Mouse (Mus musculus) stomach, postnatal 0 days (tissue): Measurements from ENCODE around the gene Rngtt. TPM values are rescaled to one million over a fixed set of nuclear protein-coding genes. Genes with fewer than 3 reads are reported as not detected.
A peak's percentile ranks its signal among the peaks of the same experiment; 100 is the strongest.
"Not testable (repeated sequence)": the region's sequence is repeated elsewhere in the genome, so short reads cannot be mapped to it uniquely, and the experiment has no call there.

Experiments used
- ATAC-seq: fragments of 200-750 bp; cut with Nextera tagmentation; 2 replicates; pipeline ENCODE4 v1.8.0; 2017; ENCODE audit not compliant: low FRiP score, low TSS enrichment
- DNase-seq: peaks from one replicate; pipeline ENCODE4 v3.0.0-alpha.2; 2016; ENCODE audit warnings: low spot score
- H3K27ac ChIP-seq: fragments of 300-500 bp; sonication (generic); replicated peaks from 2 replicates; pipeline ENCODE4 v1.5.1; 2014; ENCODE audit warnings: mild to moderate bottlenecking, control low read depth
- H3K27me3 ChIP-seq: fragments of 300-500 bp; sonication (generic); 2 replicates; pipeline ENCODE4 v1.6.1; 2014; ENCODE audit warnings: low read length; ENCODE audit not compliant: control insufficient read depth, insufficient read depth
- H3K36me3 ChIP-seq: fragments of 300-500 bp; sonication (generic); 2 replicates; pipeline ENCODE4 v1.6.1; 2014; ENCODE audit warnings: low read length, mixed read lengths; ENCODE audit not compliant: control insufficient read depth, insufficient read depth
- H3K4me1 ChIP-seq: fragments of 300-500 bp; sonication (generic); replicated peaks from 2 replicates; pipeline ENCODE4 v1.6.1; 2014; ENCODE audit warnings: antibody characterized with exemption; ENCODE audit not compliant: control insufficient read depth, insufficient read depth
- H3K4me2 ChIP-seq: fragments of 300-500 bp; sonication (generic); replicated peaks from 2 replicates; pipeline ENCODE4 v1.6.1; 2014; ENCODE audit warnings: low read depth, mild to moderate bottlenecking, control low read depth, moderate library complexity
- H3K4me3 ChIP-seq: fragments of 300-500 bp; sonication (generic); 2 replicates; pipeline ENCODE4 v1.5.1; 2014; ENCODE audit warnings: low read depth, low read length, control low read depth
- H3K9ac ChIP-seq: fragments of 300-500 bp; sonication (generic); 2 replicates; pipeline ENCODE4 v1.6.1; 2014; ENCODE audit warnings: mild to moderate bottlenecking, low read length, control low read depth, mixed read lengths
- H3K9me3 ChIP-seq: fragments of 300-500 bp; sonication (generic); 2 replicates; pipeline ENCODE4 v1.6.1; 2016; ENCODE audit warnings: low read length; ENCODE audit not compliant: control insufficient read depth
- CTCF ChIP-seq: IDR thresholded peaks from 2 replicates; pipeline ENCODE4 v1.5.1; 2016; ENCODE audit warnings: antibody characterized with exemption, low read depth, mild to moderate bottlenecking, moderate library complexity
- EP300 ChIP-seq: optimal IDR thresholded peaks from 2 replicates; pipeline ENCODE3; 2016; ENCODE audit warnings: antibody characterized with exemption
- WGBS: fragments of 180-500 bp; shearing (Covaris S2); extraction: QIAGEN DNeasy Blood & Tissue Kit; methylation state at CpG from one replicate; pipeline ENCODE4 v1.1.7; 2014; 5-methylcytosine and 5-hydroxymethylcytosine counted together
- polyA plus RNA-seq: library from polyadenylated mRNA; unstranded; fragments of >200 nt; fragmentation: Nextera tagmentation; extraction: Ambion mirVana; gene quantifications from 2 replicates; pipeline ENCODE4 v1.2.1, GENCODE M21; 2015

The Rngtt gene
- polyA plus RNA-seq, 1 experiment from 2014 or later, result 9.6 TPM

- WGBS, result 76% methylated on average over 12 of the region's 12 CpGs
- peak overlapping the region; percentile 29 for H3K4me3 ChIP-seq
- no peak for ATAC-seq
These were observed 20.9 kb upstream of the Rngtt start for GRCm38 (mm10) chr4:33289106-33289650.

GRCm38 (mm10) chr4:33290002-33290401, 20.1 kb upstream of the Rngtt start, which contains the start of gene Pnrc1:
TSS of gene Pnrc1 (minus strand) at chr4:33290163.
- no peaks in the 10 kb centered on the region for H3K27me3 ChIP-seq
- peak within 1 kb of the TSS; percentile 44 for H3K4me2 ChIP-seq
- WGBS, result 21% methylated on average over 3 of the region's 3 CpGs
- ATAC-seq (peak; percentile 94), DNase-seq (peak; percentile 60)
- TF ChIP-seq EP300 (no peak), CTCF (no peak)
- H3K4me3 ChIP-seq, result peak within 1 kb of the TSS; percentile 29
- peak within 1 kb of the TSS; percentile 38; the same call in 1 of the 2 replicates for H3K9ac ChIP-seq
- H3K36me3 ChIP-seq, result no peaks in the 10 kb centered on the region
- H3K27ac ChIP-seq, result no peak within 1 kb of the TSS
- H3K9me3 ChIP-seq, result no peaks in the 10 kb centered on the region
- no peaks in the 10 kb centered on the region for H3K4me1 ChIP-seq

More at GRCm38 (mm10) chr4:33289106-33289650, 20.9 kb upstream of the Rngtt start:
- H3K9ac ChIP-seq, result peak overlapping the region; percentile 38; the same call in 1 of the 2 replicates
- no peaks in the 10 kb centered on the region for H3K27me3 ChIP-seq
- peak overlapping the region; percentile 44 for H3K4me2 ChIP-seq
- TF ChIP-seq CTCF, result no peak
- no peak for TF ChIP-seq EP300
- H3K27ac ChIP-seq, result no peak overlapping the region
- no peaks in the 10 kb centered on the region for H3K36me3 ChIP-seq
- DNase-seq, result no peak
- H3K9me3 ChIP-seq, result no peaks in the 10 kb centered on the region
- no peaks in the 10 kb centered on the region for H3K4me1 ChIP-seq

GRCm38 (mm10) chr4:33290878-33291277, 19.2 kb upstream of the Rngtt start:
- WGBS, result 34% methylated on average over 4 of the region's 4 CpGs
- H3K27ac ChIP-seq, result no peak overlapping the region
- H3K4me1 ChIP-seq, result no peaks in the 10 kb centered on the region
- ATAC-seq (no peak), DNase-seq (no peak)
- no peaks in the 10 kb centered on the region for H3K27me3 ChIP-seq
- H3K9me3 ChIP-seq, result no peaks in the 10 kb centered on the region
- TF ChIP-seq CTCF, result peak; percentile 53
- TF ChIP-seq EP300, result no peak
- H3K4me3 ChIP-seq, result no peak overlapping the region
- no peak overlapping the region for H3K9ac ChIP-seq
- H3K36me3 ChIP-seq, result no peaks in the 10 kb centered on the region
- H3K4me2 ChIP-seq, result no peak overlapping the region

GRCm38 (mm10) chr4:33292409-33293370, 17.4 kb upstream of the Rngtt start:
- H3K27ac ChIP-seq, result no peak overlapping the region
- H3K36me3 ChIP-seq, result no peaks in the 10 kb centered on the region
- no peak overlapping the region for H3K4me2 ChIP-seq
- H3K9ac ChIP-seq, result no peak overlapping the region
- H3K9me3 ChIP-seq, result no peaks in the 10 kb centered on the region
- no peak; the same call in 1 of the 2 replicates for ATAC-seq
- H3K4me1 ChIP-seq, result no peaks in the 10 kb centered on the region
- DNase-seq, result peak; percentile 79
- no peak overlapping the region for H3K4me3 ChIP-seq
- H3K27me3 ChIP-seq, result no peaks in the 10 kb centered on the region
- 16% methylated on average over 16 of the region's 16 CpGs for WGBS
- TF ChIP-seq EP300 (no peak), CTCF (peak; percentile 89)

GRCm38 (mm10) chr4:33300891-33301665, 9.0 kb upstream of the Rngtt start:
- H3K4me2 ChIP-seq, ATAC-seq, H3K36me3 ChIP-seq, H3K27me3 ChIP-seq, H3K4me1 ChIP-seq, H3K9ac ChIP-seq, DNase-seq, H3K9me3 ChIP-seq, H3K27ac ChIP-seq, H3K4me3 ChIP-seq: not testable (repeated sequence)
- WGBS, result 87% methylated on average over 6 of the region's 6 CpGs
